Mouse (Mus musculus): Measurements from ENCODE around the gene Ak5. TPM values are rescaled to one million over a fixed set of nuclear protein-coding genes. Genes with fewer than 3 reads are reported as not detected.

Gene Ak5
- polyA plus RNA-seq, 1 experiment = 0.18 TPM

DNA sequence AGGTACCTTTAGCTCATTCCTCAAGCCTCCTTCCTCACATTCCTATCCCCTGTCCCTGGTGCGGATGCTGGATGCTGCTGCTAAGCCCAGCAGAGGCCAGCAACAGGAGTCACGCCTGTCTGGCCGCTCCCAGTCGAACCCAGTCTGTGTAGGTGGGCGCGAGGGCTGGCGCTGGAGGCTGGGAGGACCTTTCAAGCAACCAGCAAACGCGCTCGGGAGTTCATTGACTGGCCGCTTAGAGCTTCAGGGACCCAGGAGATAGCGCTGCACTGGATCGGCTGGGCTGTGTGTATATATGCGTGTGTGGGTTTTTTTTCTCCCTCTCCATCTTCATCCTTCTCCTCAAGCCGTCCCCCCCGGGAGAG, 1.2 kb downstream of the Ak5 start:
- no peaks in the 10 kb centered on the region for H3K79me2 ChIP-seq (ENCODE audit: control insufficient read depth, insufficient read depth)
- peaks cover 21% of the 10 kb centered on the region for H3K27me3 ChIP-seq (ENCODE audit: control insufficient read depth, insufficient read depth, insufficient read length)
- no peaks in the 10 kb centered on the region for H3K36me3 ChIP-seq (ENCODE audit: control insufficient read depth, insufficient read depth)
- TF ChIP-seq CTCF (IDR thresholded peaks at IDR 0.05; ENCODE audit: control insufficient read depth, insufficient read depth, insufficient read length) (no peak), MYOG (IDR thresholded peaks at IDR 0.05; ENCODE audit: control insufficient read depth, extremely low read depth, insufficient read length) (no peak), MAX (IDR thresholded peaks at IDR 0.05) (no peak), CEBPB (IDR thresholded peaks at IDR 0.05; ENCODE audit: low read depth) (no peak), MYOD1 (IDR thresholded peaks at IDR 0.05; ENCODE audit: control insufficient read depth, insufficient read length, low read depth) (no peak), USF1 (IDR thresholded peaks at IDR 0.05; ENCODE audit: low read depth) (no peak), FOSL1 (IDR thresholded peaks at IDR 0.05; ENCODE audit: insufficient read depth, low read length, poor library complexity, severe bottlenecking) (no peak)
- no peak overlapping the region for H3K4me3 ChIP-seq (ENCODE audit: insufficient read depth, poor library complexity, severe bottlenecking)
- no peaks in the 10 kb centered on the region for H3K79me3 ChIP-seq (ENCODE audit: low read depth)
- H3ac ChIP-seq (ENCODE audit: control insufficient read depth, insufficient read length, low read depth) = no peak overlapping the region

DNA sequence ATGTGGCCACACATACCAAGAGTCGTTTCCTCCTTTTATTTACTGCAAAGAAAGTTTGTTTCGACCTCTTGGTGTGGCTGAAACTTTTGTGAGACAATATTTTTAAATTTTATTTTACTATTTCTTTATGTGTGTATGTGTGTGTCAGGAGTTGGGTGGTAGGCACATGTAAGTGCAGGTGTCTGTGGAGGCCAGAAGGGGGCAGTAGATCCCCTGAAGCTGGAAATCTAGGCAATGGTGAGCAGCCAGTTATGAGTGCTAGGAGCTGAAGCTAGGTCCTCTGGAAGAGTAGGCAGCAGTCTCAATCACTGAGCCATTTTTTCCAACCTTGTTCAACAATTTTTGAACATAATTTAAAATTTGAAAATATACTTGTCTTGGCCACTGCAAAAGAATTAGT, 9.6 kb downstream of the Ak5 start:
- Histone ChIP-seq H3K79me3 (ENCODE audit: low read depth) (no peaks in the 10 kb centered on the region), H3ac (ENCODE audit: control insufficient read depth, insufficient read length, low read depth) (no peak overlapping the region)
- TF ChIP-seq MYOG (IDR thresholded peaks at IDR 0.05; ENCODE audit: control insufficient read depth, extremely low read depth, insufficient read length) (no peak), CEBPB (IDR thresholded peaks at IDR 0.05; ENCODE audit: low read depth) (no peak), USF1 (IDR thresholded peaks at IDR 0.05; ENCODE audit: low read depth) (no peak), MYOD1 (IDR thresholded peaks at IDR 0.05; ENCODE audit: control insufficient read depth, insufficient read length, low read depth) (no peak), CTCF (IDR thresholded peaks at IDR 0.05; ENCODE audit: control insufficient read depth, insufficient read depth, insufficient read length) (no peak), FOSL1 (IDR thresholded peaks at IDR 0.05; ENCODE audit: insufficient read depth, low read length, poor library complexity, severe bottlenecking) (no peak), MAX (IDR thresholded peaks at IDR 0.05) (no peak)

DNA sequence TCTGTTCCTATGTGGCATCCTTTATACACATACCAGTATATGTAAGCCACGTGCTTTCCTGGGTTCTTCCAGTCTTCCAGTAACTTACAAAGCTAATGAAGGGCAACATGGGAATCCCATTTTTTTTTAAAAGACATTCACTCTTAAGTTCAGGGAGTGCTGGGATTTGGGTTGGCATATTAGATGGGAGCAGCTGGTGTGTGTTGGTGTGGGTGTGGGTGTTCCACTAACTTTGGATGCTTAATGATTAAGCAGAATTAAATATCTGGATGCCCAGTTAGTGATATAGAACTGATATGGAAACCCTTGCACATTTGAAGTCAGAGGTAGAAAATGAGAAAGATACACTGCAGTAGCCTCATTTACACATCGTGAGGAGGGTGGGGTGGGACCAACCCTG, 16.2 kb downstream of the Ak5 start:
- H3K79me3 ChIP-seq (ENCODE audit: low read depth) = no peaks in the 10 kb centered on the region

More for the DNA sequence above, 9.6 kb downstream of the Ak5 start:
- Histone ChIP-seq H3K79me2 (ENCODE audit: control insufficient read depth, insufficient read depth) (no peaks in the 10 kb centered on the region), H3K27me3 (ENCODE audit: control insufficient read depth, insufficient read depth, insufficient read length) (peaks cover 3% of the 10 kb centered on the region), H3K36me3 (ENCODE audit: control insufficient read depth, insufficient read depth) (no peaks in the 10 kb centered on the region), H3K4me3 (ENCODE audit: insufficient read depth, poor library complexity, severe bottlenecking) (no peak overlapping the region)

DNA sequence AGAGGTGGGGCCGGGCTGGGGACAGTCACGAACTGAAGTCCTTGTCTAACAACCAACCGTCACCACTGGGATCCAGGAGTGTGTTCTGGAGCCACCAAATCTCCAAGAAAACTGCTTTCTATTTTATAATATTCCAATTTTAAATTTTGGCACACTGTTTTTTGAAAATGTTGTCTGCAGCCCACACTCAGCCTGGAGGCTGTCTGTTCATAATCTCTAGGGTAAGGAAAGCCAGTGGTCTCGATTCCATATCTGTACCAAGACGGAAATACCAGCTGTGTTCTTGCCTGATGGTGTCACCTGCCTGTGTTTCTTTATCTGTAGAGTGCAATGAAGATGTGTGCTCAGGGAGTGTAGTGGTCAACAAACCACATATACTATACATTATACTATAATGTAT, 23.6 kb downstream of the Ak5 start:
- Histone ChIP-seq H3ac (ENCODE audit: control insufficient read depth, insufficient read length, low read depth) (no peak overlapping the region), H3K4me3 (ENCODE audit: insufficient read depth, poor library complexity, severe bottlenecking) (no peak overlapping the region), H3K27me3 (ENCODE audit: control insufficient read depth, insufficient read depth, insufficient read length) (no peaks in the 10 kb centered on the region), H3K79me3 (ENCODE audit: low read depth) (no peaks in the 10 kb centered on the region), H3K36me3 (ENCODE audit: control insufficient read depth, insufficient read depth) (no peaks in the 10 kb centered on the region), H3K79me2 (ENCODE audit: control insufficient read depth, insufficient read depth) (no peaks in the 10 kb centered on the region)
- TF ChIP-seq MAX (IDR thresholded peaks at IDR 0.05) = no peak
- TF ChIP-seq CTCF (IDR thresholded peaks at IDR 0.05; ENCODE audit: control insufficient read depth, insufficient read depth, insufficient read length) = no peak
- TF ChIP-seq FOSL1 (IDR thresholded peaks at IDR 0.05; ENCODE audit: insufficient read depth, low read length, poor library complexity, severe bottlenecking) = no peak
- TF ChIP-seq USF1 (IDR thresholded peaks at IDR 0.05; ENCODE audit: low read depth) = no peak
- TF ChIP-seq CEBPB (IDR thresholded peaks at IDR 0.05; ENCODE audit: low read depth) = no peak
- TF ChIP-seq MYOG (IDR thresholded peaks at IDR 0.05; ENCODE audit: control insufficient read depth, extremely low read depth, insufficient read length) = no peak
- TF ChIP-seq MYOD1 (IDR thresholded peaks at IDR 0.05; ENCODE audit: control insufficient read depth, insufficient read length, low read depth) = no peak

More for the DNA sequence above, 16.2 kb downstream of the Ak5 start:
- Histone ChIP-seq H3ac (ENCODE audit: control insufficient read depth, insufficient read length, low read depth) (no peak overlapping the region), H3K27me3 (ENCODE audit: control insufficient read depth, insufficient read depth, insufficient read length) (no peaks in the 10 kb centered on the region), H3K36me3 (ENCODE audit: control insufficient read depth, insufficient read depth) (no peaks in the 10 kb centered on the region), H3K79me2 (ENCODE audit: control insufficient read depth, insufficient read depth) (no peaks in the 10 kb centered on the region), H3K4me3 (ENCODE audit: insufficient read depth, poor library complexity, severe bottlenecking) (no peak overlapping the region)
- TF ChIP-seq MAX (IDR thresholded peaks at IDR 0.05) (no peak), MYOG (IDR thresholded peaks at IDR 0.05; ENCODE audit: control insufficient read depth, extremely low read depth, insufficient read length) (no peak), FOSL1 (IDR thresholded peaks at IDR 0.05; ENCODE audit: insufficient read depth, low read length, poor library complexity, severe bottlenecking) (no peak), CEBPB (IDR thresholded peaks at IDR 0.05; ENCODE audit: low read depth) (no peak), USF1 (IDR thresholded peaks at IDR 0.05; ENCODE audit: low read depth) (no peak)

DNA sequence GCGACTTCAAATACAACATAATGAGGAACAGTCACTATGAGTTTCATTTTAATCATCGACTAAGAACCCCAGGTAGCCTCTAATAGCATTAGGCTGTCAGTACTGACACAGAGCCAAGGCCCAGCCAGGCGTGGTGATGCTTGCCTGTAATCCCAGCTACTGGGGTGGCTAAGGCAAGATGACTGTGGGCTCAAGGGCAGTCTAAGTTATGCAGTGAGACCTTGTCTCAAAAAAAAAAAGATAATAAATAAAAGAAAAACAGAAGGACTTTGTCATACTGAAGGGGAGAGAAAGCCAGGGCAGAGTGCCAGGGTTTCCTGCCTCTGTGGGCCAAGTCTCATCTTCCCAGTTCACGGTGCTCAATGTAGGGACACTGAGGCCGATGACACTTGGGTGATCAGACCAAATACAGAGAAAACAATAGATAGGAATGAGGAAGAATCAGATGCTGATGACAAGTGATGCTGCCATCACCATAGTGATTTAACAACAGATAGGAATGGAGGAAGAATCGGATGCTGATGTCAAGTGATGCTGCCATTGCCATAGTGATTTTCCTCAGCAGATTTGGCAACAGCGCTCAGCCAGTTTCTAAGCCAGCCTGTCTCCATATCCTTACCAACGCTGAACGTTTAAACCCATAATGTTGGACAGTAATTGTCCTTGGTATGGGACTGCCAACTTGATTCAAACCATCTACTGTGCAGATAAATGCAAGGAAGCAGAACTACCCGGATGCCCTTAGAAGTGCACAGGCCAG, 42.9 kb downstream of the Ak5 start:
- H3K4me3 ChIP-seq (ENCODE audit: insufficient read depth, poor library complexity, severe bottlenecking) = no peak overlapping the region
- no peak for TF ChIP-seq MAX (IDR thresholded peaks at IDR 0.05)
- TF ChIP-seq MYOG (IDR thresholded peaks at IDR 0.05; ENCODE audit: control insufficient read depth, extremely low read depth, insufficient read length) = no peak
- no peak for TF ChIP-seq CEBPB (IDR thresholded peaks at IDR 0.05; ENCODE audit: low read depth)
- no peak for TF ChIP-seq MYOD1 (IDR thresholded peaks at IDR 0.05; ENCODE audit: control insufficient read depth, insufficient read length, low read depth)
- no peak for TF ChIP-seq CTCF (IDR thresholded peaks at IDR 0.05; ENCODE audit: control insufficient read depth, insufficient read depth, insufficient read length)
- TF ChIP-seq USF1 (IDR thresholded peaks at IDR 0.05; ENCODE audit: low read depth) = no peak
- no peak for TF ChIP-seq FOSL1 (IDR thresholded peaks at IDR 0.05; ENCODE audit: insufficient read depth, low read length, poor library complexity, severe bottlenecking)
- H3K79me2 ChIP-seq (ENCODE audit: control insufficient read depth, insufficient read depth) = no peaks in the 10 kb centered on the region
- no peaks in the 10 kb centered on the region for H3K36me3 ChIP-seq (ENCODE audit: control insufficient read depth, insufficient read depth)
- no peak overlapping the region for H3ac ChIP-seq (ENCODE audit: control insufficient read depth, insufficient read length, low read depth)
- no peaks in the 10 kb centered on the region for H3K27me3 ChIP-seq (ENCODE audit: control insufficient read depth, insufficient read depth, insufficient read length)
- no peaks in the 10 kb centered on the region for H3K79me3 ChIP-seq (ENCODE audit: low read depth)
